Mouse (Mus musculus) liver, embryonic 11.5 days (tissue): ENCODE data around the gene Rps17. TPM values are rescaled to one million over a fixed set of nuclear protein-coding genes. Genes with fewer than 3 reads are reported as not detected.

Source experiments
- ATAC-seq: fragments of 200-750 bp; cut with Nextera tagmentation; replicated peaks from 2 replicates; pipeline ENCODE4 v1.8.0; 2017; ENCODE audit warnings: moderate number of reproducible peaks, mild to moderate bottlenecking, moderate TSS enrichment, moderate library complexity; ENCODE audit not compliant: low FRiP score
- DNase-seq: peaks from one replicate; pipeline ENCODE4 v3.0.0-alpha.2; 2017; ENCODE audit warnings: low spot score
- H3K27ac ChIP-seq: fragments of 300-500 bp; sonication (generic); 2 replicates; pipeline ENCODE4 v1.5.1; 2014; ENCODE audit warnings: mild to moderate bottlenecking, low read depth, low read length, control low read depth
- H3K27me3 ChIP-seq: fragments of 300-500 bp; sonication (generic); replicated peaks from 2 replicates; pipeline ENCODE4 v1.6.1; 2014; ENCODE audit warnings: low read length, mixed read lengths; ENCODE audit not compliant: control insufficient read depth, insufficient read depth
- H3K36me3 ChIP-seq: fragments of 300-500 bp; sonication (generic); 2 replicates; pipeline ENCODE4 v1.6.1; 2014; ENCODE audit warnings: mild to moderate bottlenecking, low read length, moderate library complexity, mixed read lengths; ENCODE audit not compliant: control insufficient read depth, insufficient read depth
- H3K4me1 ChIP-seq: fragments of 300-500 bp; sonication (generic); replicated peaks from 2 replicates; pipeline ENCODE4 v1.6.1; 2014; ENCODE audit warnings: low read length, mixed read lengths; ENCODE audit not compliant: control insufficient read depth, insufficient read depth
- H3K4me2 ChIP-seq: fragments of 300-500 bp; sonication (generic); 2 replicates; pipeline ENCODE4 v1.6.1; 2014; ENCODE audit warnings: mild to moderate bottlenecking, control low read depth, moderate library complexity
- H3K4me3 ChIP-seq: fragments of 300-500 bp; sonication (generic); 2 replicates; pipeline ENCODE4 v1.5.1; 2014; ENCODE audit warnings: low read depth, low read length, control low read depth
- H3K9ac ChIP-seq: fragments of 300-500 bp; sonication (generic); 2 replicates; pipeline ENCODE4 v1.6.1; 2014; ENCODE audit warnings: low read depth, low read length, control low read depth
- H3K9me3 ChIP-seq: fragments of 300-500 bp; sonication (generic); 2 replicates; pipeline ENCODE4 v1.6.1; 2016; ENCODE audit warnings: low read length, inconsistent platforms, mixed read lengths; ENCODE audit not compliant: control insufficient read depth
- WGBS: fragments of 180-500 bp; shearing (Covaris S2); extraction: QIAGEN DNeasy Blood & Tissue Kit; methylation state at CpG from one replicate; pipeline ENCODE4 v1.1.7; 2014; 5-methylcytosine and 5-hydroxymethylcytosine counted together
- polyA plus RNA-seq: library from polyadenylated mRNA; unstranded; fragments of >200 nt; fragmentation: Nextera tagmentation; extraction: Ambion mirVana; gene quantifications from 2 replicates; pipeline ENCODE4 v1.2.1, GENCODE M21; 2014

Gene Rps17
- polyA plus RNA-seq, 1 experiment from 2014 or later, result 1,655 TPM

GRCm38 (mm10) chr7:81355746-81356145 lies 10.7 kb upstream of the Rps17 start:
- H3K36me3 ChIP-seq, result no peaks in the 10 kb centered on the region
- ATAC-seq, result no peak
- H3K27ac ChIP-seq, result no peak overlapping the region
- H3K4me1 ChIP-seq, result no peaks in the 10 kb centered on the region
- H3K27me3 ChIP-seq, result peaks cover 7% of the 10 kb centered on the region
- DNase-seq, result no peak
- H3K9ac ChIP-seq, result no peak overlapping the region
- no peak overlapping the region for H3K4me3 ChIP-seq
- H3K9me3 ChIP-seq, result no peaks in the 10 kb centered on the region
- 83% methylated on average over 7 of the region's 7 CpGs for WGBS
- H3K4me2 ChIP-seq, result no peak overlapping the region

GRCm38 (mm10) chr7:81351826-81352225 lies 6.8 kb upstream of the Rps17 start:
- no peak for DNase-seq
- H3K4me3 ChIP-seq, result no peak overlapping the region
- WGBS, result 79% methylated on average over 4 of the region's 4 CpGs
- no peak overlapping the region for H3K27ac ChIP-seq
- no peaks in the 10 kb centered on the region for H3K9me3 ChIP-seq
- H3K4me1 ChIP-seq, result no peaks in the 10 kb centered on the region
- H3K4me2 ChIP-seq, result no peak overlapping the region
- no peak for ATAC-seq
- H3K36me3 ChIP-seq, result no peaks in the 10 kb centered on the region
- H3K27me3 ChIP-seq, result peaks cover 7% of the 10 kb centered on the region
- H3K9ac ChIP-seq, result no peak overlapping the region

- peaks cover 8% of the 10 kb centered on the region for H3K4me1 ChIP-seq
- no peak overlapping the region for H3K27ac ChIP-seq
- no peak overlapping the region for H3K4me2 ChIP-seq
- no peak overlapping the region for H3K9ac ChIP-seq
- no peaks in the 10 kb centered on the region for H3K27me3 ChIP-seq
- H3K4me3 ChIP-seq, result no peak overlapping the region
- ATAC-seq (no peak), DNase-seq (no peak)
- peaks cover 6% of the 10 kb centered on the region for H3K36me3 ChIP-seq
- WGBS, result 63% methylated on average over 7 of the region's 7 CpGs
- H3K9me3 ChIP-seq, result no peaks in the 10 kb centered on the region
These were observed 3.2 kb upstream of the Rps17 start for GRCm38 (mm10) chr7:81348206-81348605.

- peak overlapping the region; percentile 63 for H3K4me2 ChIP-seq
- peak overlapping the region; percentile 55 for H3K9ac ChIP-seq
- WGBS, result 57% methylated on average over 15 of the region's 15 CpGs
- peaks cover 28% of the 10 kb centered on the region for H3K36me3 ChIP-seq
- no peak for ATAC-seq
- no peaks in the 10 kb centered on the region for H3K27me3 ChIP-seq
- H3K9me3 ChIP-seq, result no peaks in the 10 kb centered on the region
- peaks cover 16% of the 10 kb centered on the region for H3K4me1 ChIP-seq
- H3K27ac ChIP-seq, result no peak overlapping the region
- DNase-seq, result no peak
- H3K4me3 ChIP-seq, result peak overlapping the region; percentile 99
These were observed 555 bp upstream of the Rps17 start for GRCm38 (mm10) chr7:81345447-81346170.

GRCm38 (mm10) chr7:81343831-81344230 lies 1.2 kb downstream of the Rps17 start:
- Histone ChIP-seq H3K4me3 (peak overlapping the region; percentile 99), H3K9ac (peak overlapping the region; percentile 100), H3K4me2 (peak overlapping the region; percentile 94), H3K27me3 (no peaks in the 10 kb centered on the region), H3K27ac (peak overlapping the region; percentile 10), H3K9me3 (no peaks in the 10 kb centered on the region), H3K4me1 (peaks cover 16% of the 10 kb centered on the region), H3K36me3 (peaks cover 39% of the 10 kb centered on the region)
- DNase-seq (no peak), ATAC-seq (no peak)
- WGBS, result 4% methylated on average over 10 of the region's 10 CpGs

GRCm38 (mm10) chr7:81343316-81343715 lies 1.7 kb downstream of the Rps17 start:
- WGBS, result 19% methylated on average over 8 of the region's 8 CpGs
- H3K36me3 ChIP-seq, result peaks cover 41% of the 10 kb centered on the region
- DNase-seq (no peak), ATAC-seq (no peak; the same call in 1 of the 2 replicates)
- peak overlapping the region; percentile 100 for H3K9ac ChIP-seq
- H3K27ac ChIP-seq, result peak overlapping the region; percentile 54
- H3K4me1 ChIP-seq, result peaks cover 16% of the 10 kb centered on the region
- no peaks in the 10 kb centered on the region for H3K9me3 ChIP-seq
- peak overlapping the region; percentile 99 for H3K4me3 ChIP-seq
- H3K4me2 ChIP-seq, result peak overlapping the region; percentile 94
- no peaks in the 10 kb centered on the region for H3K27me3 ChIP-seq

- Histone ChIP-seq H3K27ac (peak overlapping the region; percentile 54), H3K4me3 (peak overlapping the region; percentile 99), H3K36me3 (peaks cover 41% of the 10 kb centered on the region), H3K4me1 (peaks cover 16% of the 10 kb centered on the region), H3K4me2 (peak overlapping the region; percentile 94), H3K9me3 (no peaks in the 10 kb centered on the region), H3K27me3 (no peaks in the 10 kb centered on the region), H3K9ac (peak overlapping the region; percentile 100)
- 58% methylated on average over 8 of the region's 8 CpGs for WGBS
- no peak for ATAC-seq
- DNase-seq, result no peak
These were observed 2.5 kb downstream of the Rps17 start for GRCm38 (mm10) chr7:81342356-81343094.

- H3K36me3 ChIP-seq, result peaks cover 41% of the 10 kb centered on the region
- no peak overlapping the region for H3K27ac ChIP-seq
- no peaks in the 10 kb centered on the region for H3K27me3 ChIP-seq
- 46% methylated on average over 3 of the region's 3 CpGs for WGBS
- ATAC-seq (no peak), DNase-seq (no peak)
- H3K9ac ChIP-seq, result no peak overlapping the region
- no peaks in the 10 kb centered on the region for H3K9me3 ChIP-seq
- peaks cover 16% of the 10 kb centered on the region for H3K4me1 ChIP-seq
- H3K4me2 ChIP-seq, result no peak overlapping the region
- no peak overlapping the region for H3K4me3 ChIP-seq
These were observed 3.5 kb downstream of the Rps17 start for GRCm38 (mm10) chr7:81341563-81341962.
